Mouse (Mus musculus) embryonic facial prominence, embryonic 11.5 days (tissue): ENCODE results near the gene Fam187a. TPM values are rescaled to one million over a fixed set of nuclear protein-coding genes. Genes with fewer than 3 reads are reported as not detected.

ENCODE experiments used
- ATAC-seq: fragments of 200-750 bp; cut with Nextera tagmentation; replicated peaks from 2 replicates; pipeline ENCODE4 v1.8.0; 2017; ENCODE audit warnings: low read depth; ENCODE audit not compliant: insufficient number of reproducible peaks, low FRiP score, low TSS enrichment
- DNase-seq: peaks from one replicate; pipeline ENCODE4 v3.0.0-alpha.2; 2015; ENCODE audit warnings: low spot score
- H3K27ac ChIP-seq: fragments of 300-500 bp; sonication (generic); replicated peaks from 2 replicates; pipeline ENCODE4 v1.5.1; 2014; ENCODE audit warnings: mild to moderate bottlenecking, low read depth, low read length, control low read depth
- H3K27me3 ChIP-seq: fragments of 300-500 bp; sonication (generic); 2 replicates; pipeline ENCODE4 v1.6.1; 2014; ENCODE audit warnings: mild to moderate bottlenecking, low read length, moderate library complexity, mixed read lengths; ENCODE audit not compliant: control insufficient read depth, insufficient read depth
- H3K36me3 ChIP-seq: fragments of 300-500 bp; sonication (generic); replicated peaks from 2 replicates; pipeline ENCODE4 v1.6.1; 2014; ENCODE audit warnings: low read depth, mild to moderate bottlenecking, low read length, moderate library complexity, mixed read lengths; ENCODE audit not compliant: control insufficient read depth, insufficient read depth
- H3K4me1 ChIP-seq: fragments of 300-500 bp; sonication (generic); 2 replicates; pipeline ENCODE4 v1.6.1; 2014; ENCODE audit warnings: low read length, mixed read lengths; ENCODE audit not compliant: control insufficient read depth, insufficient read depth
- H3K4me2 ChIP-seq: fragments of 300-500 bp; sonication (generic); 2 replicates; pipeline ENCODE4 v1.6.1; 2014; ENCODE audit warnings: low read depth, mild to moderate bottlenecking, control low read depth, low read length, moderate library complexity
- H3K4me3 ChIP-seq: fragments of 300-500 bp; sonication (generic); 2 replicates; pipeline ENCODE4 v1.5.1; 2014; ENCODE audit warnings: low read depth, low read length, control low read depth
- H3K9ac ChIP-seq: fragments of 300-500 bp; sonication (generic); replicated peaks from 2 replicates; pipeline ENCODE4 v1.6.1; 2014; ENCODE audit warnings: mild to moderate bottlenecking, control low read depth, low read length
- H3K9me3 ChIP-seq: fragments of 300-500 bp; sonication (generic); replicated peaks from 2 replicates; pipeline ENCODE4 v1.6.1; 2016; ENCODE audit warnings: mild to moderate bottlenecking, low read length, inconsistent platforms, mixed read lengths; ENCODE audit not compliant: control insufficient read depth
- WGBS: fragments of 180-500 bp; shearing (Covaris S2); extraction: QIAGEN DNeasy Blood & Tissue Kit; methylation state at CpG from one replicate; pipeline ENCODE4 v1.1.7; 2014; 5-methylcytosine and 5-hydroxymethylcytosine counted together
- polyA plus RNA-seq: library from polyadenylated mRNA; unstranded; fragments of >200 nt; fragmentation: Nextera tagmentation; extraction: Ambion mirVana; gene quantifications from 2 replicates; pipeline ENCODE4 v1.2.1, GENCODE M21; 2014

Fam187a gene
- polyA plus RNA-seq, 1 experiment from 2014 or later, result not detected

GRCm38 (mm10) chr11:102898408-102898807 lies 13.4 kb downstream of the Fam187a start:
- H3K9me3 ChIP-seq, result no peaks in the 10 kb centered on the region
- WGBS, result 65% methylated on average over 9 of the region's 9 CpGs
- no peak for DNase-seq
- H3K27ac ChIP-seq, result no peak overlapping the region
- no peaks in the 10 kb centered on the region; the same call in 1 of the 2 replicates for H3K4me1 ChIP-seq
- no peak overlapping the region for H3K4me2 ChIP-seq
- no peak overlapping the region for H3K9ac ChIP-seq
- no peak overlapping the region for H3K4me3 ChIP-seq
- H3K36me3 ChIP-seq, result no peaks in the 10 kb centered on the region
- peaks cover 6% of the 10 kb centered on the region; the same call in 1 of the 2 replicates for H3K27me3 ChIP-seq
- ATAC-seq, result no peak

GRCm38 (mm10) chr11:102900763-102901162 lies 15.8 kb downstream of the Fam187a start, which contains the start of gene Gfap:
Gene Gfap (minus strand): TSS chr11:102900912.
- ATAC-seq, result peak; percentile 54; the same call in 1 of the 2 replicates
- 12% methylated on average over 7 of the region's 7 CpGs for WGBS
- 0 out of 2 replicates have a peak, but pooled peaks cover 2% of the 10 kb centered on the region for H3K27me3 ChIP-seq
- H3K4me1 ChIP-seq, result no peaks in the 10 kb centered on the region; the same call in 1 of the 2 replicates
- H3K9ac ChIP-seq, result no peak within 1 kb of the TSS
- no peak within 1 kb of the TSS for H3K4me2 ChIP-seq
- peak; percentile 90 for DNase-seq
- H3K4me3 ChIP-seq, result no peak within 1 kb of the TSS
- H3K36me3 ChIP-seq, result no peaks in the 10 kb centered on the region
- H3K27ac ChIP-seq, result no peak within 1 kb of the TSS
- no peaks in the 10 kb centered on the region for H3K9me3 ChIP-seq

DNA sequence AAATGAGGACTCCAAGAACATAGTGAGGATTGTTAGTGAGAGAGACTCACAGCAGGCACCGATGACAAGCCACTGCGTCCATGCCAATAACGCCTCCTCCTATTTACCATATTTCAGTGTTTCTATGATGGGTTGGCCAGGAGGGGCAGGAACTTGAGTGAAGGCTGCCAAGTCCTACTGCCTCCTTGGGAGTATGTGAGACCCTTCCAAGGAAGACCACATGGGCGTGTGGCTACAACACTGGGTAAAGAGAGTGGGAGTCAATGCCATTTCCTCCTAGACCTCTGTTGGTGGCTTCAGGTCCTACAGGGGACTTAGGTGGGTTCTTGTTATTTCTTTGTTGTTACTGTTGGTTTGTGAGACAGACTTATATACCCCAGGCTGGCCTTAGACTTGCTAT lies 16.2 kb downstream of the Fam187a start:
- no peak overlapping the region for H3K4me3 ChIP-seq
- no peak overlapping the region for H3K27ac ChIP-seq
- H3K36me3 ChIP-seq, result peaks cover 2% of the 10 kb centered on the region
- H3K27me3 ChIP-seq, result 0 out of 2 replicates have a peak, but pooled peaks cover 1% of the 10 kb centered on the region
- DNase-seq (no peak), ATAC-seq (no peak)
- H3K4me1 ChIP-seq, result no peaks in the 10 kb centered on the region; the same call in 1 of the 2 replicates
- WGBS, result 59% methylated on average over 4 of the region's 4 CpGs
- no peaks in the 10 kb centered on the region for H3K9me3 ChIP-seq
- H3K9ac ChIP-seq, result no peak overlapping the region
- no peak overlapping the region for H3K4me2 ChIP-seq

GRCm38 (mm10) chr11:102902107-102902506 lies 17.1 kb downstream of the Fam187a start:
- 82% methylated on average over 5 of the region's 5 CpGs for WGBS
- ATAC-seq (no peak), DNase-seq (no peak)
- Histone ChIP-seq H3K4me3 (no peak overlapping the region), H3K27me3 (no peaks in the 10 kb centered on the region), H3K27ac (no peak overlapping the region), H3K36me3 (peaks cover 4% of the 10 kb centered on the region), H3K4me2 (no peak overlapping the region), H3K9me3 (no peaks in the 10 kb centered on the region), H3K9ac (no peak overlapping the region), H3K4me1 (no peaks in the 10 kb centered on the region)

GRCm38 (mm10) chr11:102903654-102904053 lies 18.7 kb downstream of the Fam187a start:
- Histone ChIP-seq H3K4me1 (no peaks in the 10 kb centered on the region), H3K36me3 (peaks cover 8% of the 10 kb centered on the region), H3K9ac (no peak overlapping the region), H3K27ac (no peak overlapping the region), H3K4me2 (no peak overlapping the region), H3K4me3 (no peak overlapping the region), H3K9me3 (no peaks in the 10 kb centered on the region), H3K27me3 (no peaks in the 10 kb centered on the region)
- no peak for ATAC-seq
- WGBS, result 77% methylated on average over 7 of the region's 7 CpGs
- DNase-seq, result no peak

- Histone ChIP-seq H3K27ac (no peak overlapping the region), H3K27me3 (no peaks in the 10 kb centered on the region), H3K4me2 (no peak overlapping the region), H3K9ac (no peak overlapping the region), H3K4me3 (no peak overlapping the region), H3K36me3 (peaks cover 29% of the 10 kb centered on the region), H3K9me3 (no peaks in the 10 kb centered on the region), H3K4me1 (no peaks in the 10 kb centered on the region)
- DNase-seq, result no peak
- ATAC-seq, result no peak
- WGBS, result 81% methylated on average over 7 of the region's 7 CpGs
These were observed 26.4 kb downstream of the Fam187a start for GRCm38 (mm10) chr11:102911376-102911775.

GRCm38 (mm10) chr11:102915380-102915779 lies 30.4 kb downstream of the Fam187a start:
- H3K4me2 ChIP-seq, result no peak overlapping the region
- no peaks in the 10 kb centered on the region for H3K4me1 ChIP-seq
- ATAC-seq (no peak), DNase-seq (no peak)
- H3K9me3 ChIP-seq, result no peaks in the 10 kb centered on the region
- H3K27me3 ChIP-seq, result no peaks in the 10 kb centered on the region
- WGBS, result 85% methylated on average over 9 of the region's 9 CpGs
- no peak overlapping the region for H3K4me3 ChIP-seq
- no peak overlapping the region for H3K27ac ChIP-seq
- no peak overlapping the region for H3K9ac ChIP-seq
- H3K36me3 ChIP-seq, result peaks cover 20% of the 10 kb centered on the region

DNA sequence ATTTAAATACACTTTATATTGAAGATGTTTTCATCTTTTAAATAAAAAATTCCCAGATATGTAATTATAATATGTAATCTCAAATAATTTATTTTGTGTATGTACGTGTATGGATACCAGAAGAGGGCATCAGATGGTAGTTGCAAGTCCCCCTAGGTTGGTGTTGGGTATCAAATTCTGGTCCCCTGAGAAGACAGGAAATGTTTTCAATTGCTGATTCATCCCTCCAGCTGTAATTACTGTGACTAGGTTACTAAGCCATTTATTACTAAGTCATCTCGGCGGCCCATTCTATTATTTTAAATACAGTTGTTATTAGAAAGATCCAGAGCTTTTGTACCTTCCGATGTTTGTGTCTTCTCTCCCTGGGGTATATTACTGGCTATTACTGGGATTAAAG lies 33.1 kb downstream of the Fam187a start:
- no peak for DNase-seq
- Histone ChIP-seq H3K9me3 (no peaks in the 10 kb centered on the region), H3K4me2 (no peak overlapping the region), H3K27me3 (no peaks in the 10 kb centered on the region), H3K9ac (no peak overlapping the region), H3K36me3 (peaks cover 17% of the 10 kb centered on the region), H3K27ac (no peak overlapping the region), H3K4me1 (no peaks in the 10 kb centered on the region), H3K4me3 (no peak overlapping the region)
- 75% methylated on average over 4 of the region's 4 CpGs for WGBS
- no peak for ATAC-seq
